Mouse (Mus musculus) erythroblast, embryonic 14.5 days (primary cell): ENCODE results near the gene 6430628N08Rik.

ENCODE experiments used
- GATA1 ChIP-seq: IDR thresholded peaks from 2 replicates; pipeline ENCODE4 v1.6.1; 2012; ENCODE audit warnings: low read length, inconsistent platforms, mixed read lengths
- TAL1 ChIP-seq: IDR thresholded peaks from 3 replicates; pipeline ENCODE4 v1.6.1; 2012; ENCODE audit warnings: low read length, inconsistent platforms, mixed read lengths

GRCm38 (mm10) chr4:115935835-115936581, 45.5 kb downstream of the 6430628N08Rik start:
- TF ChIP-seq GATA1 = no peak
- no peak for TF ChIP-seq TAL1
